Mouse (Mus musculus) forebrain, embryonic 13.5 days (tissue): ENCODE measurements around the gene Dvl1. TPM values are rescaled to one million over a fixed set of nuclear protein-coding genes. Genes with fewer than 3 reads are reported as not detected.
A peak's percentile ranks its signal among the peaks of the same experiment; 100 is the strongest.

Experiments
- ATAC-seq: fragments of 200-750 bp; cut with Nextera tagmentation; 2 replicates; pipeline ENCODE4 v1.8.0; 2017
- H3K27ac ChIP-seq: fragments of 300-500 bp; sonication (generic); 2 replicates; pipeline ENCODE4 v1.5.1; 2015; ENCODE audit warnings: inconsistent platforms, mild to moderate bottlenecking, moderate library complexity
- H3K27me3 ChIP-seq: fragments of 300-500 bp; sonication (generic); 2 replicates; pipeline ENCODE4 v1.6.1; 2015; ENCODE audit warnings: mild to moderate bottlenecking, inconsistent platforms
- H3K36me3 ChIP-seq: fragments of 300-500 bp; sonication (generic); 2 replicates; pipeline ENCODE4 v1.6.1; 2015; ENCODE audit warnings: mild to moderate bottlenecking, inconsistent platforms; ENCODE audit not compliant: poor library complexity, severe bottlenecking
- H3K4me1 ChIP-seq: fragments of 300-500 bp; sonication (generic); 2 replicates; pipeline ENCODE4 v1.6.1; 2015; ENCODE audit warnings: inconsistent platforms
- H3K4me2 ChIP-seq: fragments of 300-500 bp; sonication (generic); 2 replicates; pipeline ENCODE4 v1.6.1; 2015; ENCODE audit warnings: inconsistent platforms, mild to moderate bottlenecking, moderate library complexity
- H3K4me3 ChIP-seq: fragments of 300-500 bp; sonication (generic); 2 replicates; pipeline ENCODE4 v1.5.1; 2015; ENCODE audit warnings: mild to moderate bottlenecking, inconsistent platforms
- H3K9ac ChIP-seq: fragments of 300-500 bp; sonication (generic); 2 replicates; pipeline ENCODE4 v1.6.1; 2015; ENCODE audit warnings: mild to moderate bottlenecking, inconsistent platforms
- H3K9me3 ChIP-seq: fragments of 300-500 bp; sonication (generic); replicated peaks from 2 replicates; pipeline ENCODE4 v1.6.1; 2016; ENCODE audit warnings: inconsistent platforms
- WGBS: fragments of 180-500 bp; shearing (Covaris S2); methylation state at CpG from one replicate; pipeline ENCODE4 v1.1.7; 2015; 5-methylcytosine and 5-hydroxymethylcytosine counted together
- polyA plus RNA-seq: library from polyadenylated mRNA; unstranded; fragments of >200 nt; fragmentation: Nextera tagmentation; extraction: Ambion mirVana; gene quantifications from 2 replicates; pipeline ENCODE4 v1.2.1, GENCODE M21; 2015

The Dvl1 gene
- polyA plus RNA-seq, 1 experiment from 2014 or later = 7.2 TPM

GRCm38 (mm10) chr4:155830596-155830995 lies 16.6 kb upstream of the Dvl1 start:
- ATAC-seq = no peak
- Histone ChIP-seq H3K9me3 (no peaks in the 10 kb centered on the region), H3K27ac (0 out of 2 replicates have a peak overlapping the region, but pooled peaks have one; percentile 27), H3K36me3 (peaks cover 41% of the 10 kb centered on the region), H3K9ac (no peak overlapping the region), H3K27me3 (no peaks in the 10 kb centered on the region), H3K4me2 (peak overlapping the region; percentile 99), H3K4me3 (peak overlapping the region; percentile 91), H3K4me1 (peaks cover 25% of the 10 kb centered on the region)
- 51% methylated on average over 8 of the region's 8 CpGs for WGBS

- ATAC-seq = peak; percentile 95
- WGBS = under 1% methylated on average over 49 of the region's 49 CpGs
Measured at GRCm38 (mm10) chr4:155831205-155831766, 15.9 kb upstream of the Dvl1 start, which contains the start of gene Aurkaip1. TSS of gene Aurkaip1 (plus strand) at chr4:155831272.

GRCm38 (mm10) chr4:155831831-155832230 lies 15.4 kb upstream of the Dvl1 start:
- Histone ChIP-seq H3K27ac (peak overlapping the region; percentile 89), H3K4me2 (peak overlapping the region; percentile 99), H3K9ac (peak overlapping the region; percentile 93), H3K27me3 (no peaks in the 10 kb centered on the region), H3K9me3 (no peaks in the 10 kb centered on the region), H3K4me1 (peaks cover 25% of the 10 kb centered on the region), H3K4me3 (peak overlapping the region; percentile 91), H3K36me3 (peaks cover 32% of the 10 kb centered on the region)
- ATAC-seq = no peak
- WGBS = 1% methylated on average over 25 of the region's 25 CpGs

More at GRCm38 (mm10) chr4:155831205-155831766, 15.9 kb upstream of the Dvl1 start, which contains the start of gene Aurkaip1:
- Histone ChIP-seq H3K4me3 (peak within 1 kb of the TSS; percentile 91), H3K27me3 (no peaks in the 10 kb centered on the region), H3K9me3 (no peaks in the 10 kb centered on the region), H3K4me1 (peaks cover 25% of the 10 kb centered on the region), H3K36me3 (peaks cover 37% of the 10 kb centered on the region), H3K4me2 (peak within 1 kb of the TSS; percentile 99), H3K27ac (peak within 1 kb of the TSS; percentile 89), H3K9ac (peak within 1 kb of the TSS; percentile 93)

- 54% methylated on average over 10 of the region's 10 CpGs for WGBS
- Histone ChIP-seq H3K36me3 (peaks cover 27% of the 10 kb centered on the region), H3K4me3 (peak overlapping the region; percentile 91), H3K27me3 (no peaks in the 10 kb centered on the region), H3K9me3 (no peaks in the 10 kb centered on the region), H3K4me2 (peak overlapping the region; percentile 99), H3K9ac (peak overlapping the region; percentile 93), H3K27ac (peak overlapping the region; percentile 89; the same call in 1 of the 2 replicates), H3K4me1 (peaks cover 25% of the 10 kb centered on the region)
- no peak for ATAC-seq
Measured at GRCm38 (mm10) chr4:155832321-155832720, 14.9 kb upstream of the Dvl1 start.

GRCm38 (mm10) chr4:155833234-155833633 lies 14.0 kb upstream of the Dvl1 start:
- WGBS = 87% methylated on average over 4 of the region's 4 CpGs
- no peak for ATAC-seq
- Histone ChIP-seq H3K27me3 (no peaks in the 10 kb centered on the region), H3K4me2 (peak overlapping the region; percentile 99; the same call in 1 of the 2 replicates), H3K36me3 (peaks cover 18% of the 10 kb centered on the region), H3K9me3 (no peaks in the 10 kb centered on the region), H3K27ac (no peak overlapping the region), H3K4me3 (no peak overlapping the region), H3K9ac (no peak overlapping the region), H3K4me1 (peaks cover 25% of the 10 kb centered on the region)

GRCm38 (mm10) chr4:155833836-155834235 lies 13.4 kb upstream of the Dvl1 start:
- no peak overlapping the region for H3K4me2 ChIP-seq

GRCm38 (mm10) chr4:155837404-155838010 lies 9.7 kb upstream of the Dvl1 start:
- H3K4me2 ChIP-seq = no peak overlapping the region
- 86% methylated on average over 11 of the region's 11 CpGs for whole genome bisulfite sequencing
- peaks cover 40% of the 10 kb centered on the region for H3K4me1 ChIP-seq

More at GRCm38 (mm10) chr4:155833836-155834235, 13.4 kb upstream of the Dvl1 start:
- peak overlapping the region; percentile 41; the same call in 1 of the 2 replicates for H3K27ac ChIP-seq
- H3K9me3 ChIP-seq = no peaks in the 10 kb centered on the region
- WGBS = 33% methylated on average over 2 of the region's 2 CpGs
- ATAC-seq = no peak
- peaks cover 25% of the 10 kb centered on the region for H3K4me1 ChIP-seq
- no peak overlapping the region for H3K9ac ChIP-seq
- H3K36me3 ChIP-seq = peaks cover 15% of the 10 kb centered on the region
- H3K27me3 ChIP-seq = no peaks in the 10 kb centered on the region
- H3K4me3 ChIP-seq = no peak overlapping the region

GRCm38 (mm10) chr4:155838187-155839153 lies 8.7 kb upstream of the Dvl1 start:
- 67% methylated on average over 8 of the region's 8 CpGs for WGBS
- no peak for ATAC-seq
- no peak overlapping the region for H3K9ac ChIP-seq
- H3K36me3 ChIP-seq = peaks cover under 1% of the 10 kb centered on the region; the same call in 1 of the 2 replicates
- no peak overlapping the region for H3K27ac ChIP-seq
- peaks cover 15% of the 10 kb centered on the region for H3K27me3 ChIP-seq
- no peak overlapping the region for H3K4me2 ChIP-seq
- H3K9me3 ChIP-seq = no peaks in the 10 kb centered on the region
- H3K4me3 ChIP-seq = no peak overlapping the region
- H3K4me1 ChIP-seq = peaks cover 30% of the 10 kb centered on the region

More at GRCm38 (mm10) chr4:155837404-155838010, 9.7 kb upstream of the Dvl1 start:
- peaks cover 10% of the 10 kb centered on the region for H3K36me3 ChIP-seq
- ATAC-seq = no peak
- H3K27me3 ChIP-seq = peaks cover 15% of the 10 kb centered on the region
- no peak overlapping the region for H3K4me3 ChIP-seq
- no peak overlapping the region for H3K9ac ChIP-seq
- H3K27ac ChIP-seq = no peak overlapping the region
- H3K9me3 ChIP-seq = no peaks in the 10 kb centered on the region

GRCm38 (mm10) chr4:155839483-155839910 lies 7.7 kb upstream of the Dvl1 start, which contains the start of gene Mxra8:
TSS of gene Mxra8 (plus strand) at chr4:155839680.
- H3K4me1 ChIP-seq = peaks cover 25% of the 10 kb centered on the region

GRCm38 (mm10) chr4:155840076-155841002 lies 6.9 kb upstream of the Dvl1 start:
- peak overlapping the region; percentile 60 for H3K9ac ChIP-seq
- peak; percentile 25; the same call in 1 of the 2 replicates for ATAC-seq
- 12% methylated on average over 8 of the region's 8 CpGs for WGBS
- no peak overlapping the region for H3K27ac ChIP-seq
- peaks cover 15% of the 10 kb centered on the region for H3K27me3 ChIP-seq
- H3K4me3 ChIP-seq = peak overlapping the region; percentile 36
- no peaks in the 10 kb centered on the region for H3K36me3 ChIP-seq
- H3K9me3 ChIP-seq = no peaks in the 10 kb centered on the region
- peak overlapping the region; percentile 62 for H3K4me2 ChIP-seq
- H3K4me1 ChIP-seq = peaks cover 25% of the 10 kb centered on the region

More at GRCm38 (mm10) chr4:155839483-155839910, 7.7 kb upstream of the Dvl1 start, which contains the start of gene Mxra8:
- ATAC-seq = peak; percentile 72
- 3% methylated on average over 16 of the region's 16 CpGs for WGBS
- H3K4me3 ChIP-seq = peak within 1 kb of the TSS; percentile 36
- H3K9ac ChIP-seq = peak within 1 kb of the TSS; percentile 60
- H3K9me3 ChIP-seq = no peaks in the 10 kb centered on the region
- peak within 1 kb of the TSS; percentile 62 for H3K4me2 ChIP-seq
- no peak within 1 kb of the TSS for H3K27ac ChIP-seq
- no peaks in the 10 kb centered on the region for H3K36me3 ChIP-seq
- H3K27me3 ChIP-seq = peaks cover 15% of the 10 kb centered on the region
